Mouse (Mus musculus) telencephalon, adult 2 months (tissue): ENCODE results near the gene Fam210b.

Source experiments
- DNase-seq: peaks from one replicate; pipeline ENCODE4 v3.0.0-alpha.2; 2011; ENCODE audit warnings: low read depth, low spot score

Gene Fam210b

DNA sequence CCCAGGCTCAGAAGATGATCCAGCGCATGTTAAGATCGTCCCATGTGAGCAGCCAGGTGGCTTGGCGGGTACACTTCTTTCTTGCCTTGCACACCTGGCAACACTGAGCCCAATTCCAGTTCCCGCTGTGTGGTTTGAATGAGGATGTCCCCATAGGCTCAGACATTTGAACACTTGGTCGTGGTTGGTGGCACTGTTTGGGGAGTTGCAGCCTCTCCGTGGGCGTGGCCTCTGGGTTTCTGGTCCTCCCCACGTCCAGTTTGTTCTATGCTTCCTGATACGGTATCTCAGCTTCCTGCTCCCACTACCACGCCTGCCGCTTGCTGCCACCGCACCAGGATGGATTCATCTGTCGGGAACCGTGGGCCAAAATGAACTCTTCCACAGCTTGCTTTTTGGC, 4.4 kb downstream of the Fam210b start:
- DNase-seq, result no peak

DNA sequence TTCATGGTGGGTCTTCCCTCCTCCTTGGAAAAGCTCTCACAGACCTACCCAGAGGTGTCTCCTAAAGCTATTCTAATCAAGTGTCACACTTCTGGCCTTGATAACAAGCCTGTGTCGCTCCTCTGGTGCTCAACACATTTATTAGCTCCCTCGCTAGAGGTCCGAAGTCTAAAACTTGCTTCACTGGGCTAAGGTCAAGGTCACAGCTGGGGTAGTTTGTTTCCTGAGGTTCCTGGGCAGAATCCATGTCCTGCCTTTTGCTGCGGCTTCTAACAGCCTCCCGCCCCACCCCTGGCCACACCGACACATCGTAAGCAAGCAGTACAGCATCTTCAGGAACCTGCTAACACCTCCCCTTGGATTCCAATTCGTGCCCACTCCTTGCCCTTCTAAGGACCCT, 5.4 kb downstream of the Fam210b start:
- no peak for DNase-seq

DNA sequence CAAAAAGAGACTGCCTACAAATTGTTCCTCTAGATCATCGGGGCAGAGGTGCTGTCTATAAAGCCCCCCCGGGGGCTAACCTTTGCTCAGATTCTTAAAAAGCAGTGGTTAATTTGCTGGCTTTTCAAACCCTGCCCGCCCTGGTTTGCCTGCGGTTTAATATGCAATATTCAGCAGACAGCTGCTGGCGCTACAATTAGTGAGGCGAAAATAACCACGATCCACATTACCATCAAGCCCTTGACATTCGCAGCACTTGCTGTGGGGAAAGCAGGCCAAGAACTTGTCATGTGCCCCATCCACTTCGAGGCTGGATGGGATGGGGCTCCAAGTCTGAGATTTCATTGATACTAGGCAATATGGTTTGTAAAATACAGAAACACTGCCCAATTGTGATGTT, 7.9 kb downstream of the Fam210b start:
- peak; percentile 36 for DNase-seq

DNA sequence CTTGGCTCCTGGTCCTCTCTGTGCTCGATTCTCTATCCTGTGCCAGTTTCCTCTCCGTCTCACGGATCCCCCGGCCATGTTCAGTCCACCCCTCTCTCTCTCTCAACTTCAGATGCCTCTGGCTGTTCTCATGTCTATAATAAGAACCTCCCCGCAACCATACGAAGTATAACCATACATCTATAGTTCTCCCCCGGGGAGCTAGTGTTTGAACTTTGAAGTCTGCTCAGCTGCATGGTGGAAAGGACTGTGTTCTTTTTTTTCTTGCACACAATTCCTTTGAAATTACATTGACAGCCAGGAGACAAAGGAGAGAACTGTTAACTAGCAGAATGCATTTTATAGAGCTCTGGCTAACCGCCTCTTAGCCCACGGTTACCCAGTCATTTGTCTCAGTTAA, 9.4 kb downstream of the Fam210b start:
- DNase-seq, result no peak

DNA sequence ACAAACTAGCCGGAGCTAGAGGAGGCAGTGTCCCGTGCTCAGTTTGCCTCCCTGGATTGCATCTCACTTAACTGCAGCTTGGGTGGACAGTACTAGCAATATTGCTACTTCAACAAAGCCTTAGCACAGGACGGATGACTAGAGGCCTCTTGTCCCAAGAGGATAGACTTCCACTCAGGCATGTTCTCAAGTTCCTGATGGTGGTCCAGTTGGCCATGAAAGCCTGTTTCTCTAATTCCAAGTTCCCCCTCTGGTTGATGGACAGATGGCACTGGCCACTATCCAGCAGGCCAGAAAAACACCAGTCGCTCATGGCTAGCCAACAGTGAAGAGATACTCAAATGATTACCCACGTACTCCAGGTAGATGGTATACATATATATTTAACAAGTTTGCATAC, 10.5 kb downstream of the Fam210b start:
- DNase-seq, result no peak

DNA sequence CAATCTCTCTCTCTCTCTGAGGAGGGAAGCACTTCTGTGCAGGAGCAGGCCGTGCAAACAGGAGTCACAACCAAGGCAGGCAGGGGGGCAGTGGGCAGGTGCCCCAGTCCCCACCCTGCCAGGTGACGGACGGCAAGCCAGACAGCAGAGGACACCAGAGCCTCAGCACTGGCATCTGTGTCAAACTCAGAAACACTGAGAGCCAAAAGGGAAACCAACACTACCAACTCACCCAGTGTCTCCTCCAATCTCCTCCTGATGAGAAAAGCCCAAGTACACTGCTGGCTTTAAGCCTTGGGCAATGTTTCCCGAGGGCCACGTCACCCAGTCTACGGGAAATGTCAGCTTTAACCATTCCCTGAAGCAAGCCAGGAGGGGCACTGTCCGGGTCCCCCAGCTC, 17.8 kb downstream of the Fam210b start:
- no peak for DNase-seq

DNA sequence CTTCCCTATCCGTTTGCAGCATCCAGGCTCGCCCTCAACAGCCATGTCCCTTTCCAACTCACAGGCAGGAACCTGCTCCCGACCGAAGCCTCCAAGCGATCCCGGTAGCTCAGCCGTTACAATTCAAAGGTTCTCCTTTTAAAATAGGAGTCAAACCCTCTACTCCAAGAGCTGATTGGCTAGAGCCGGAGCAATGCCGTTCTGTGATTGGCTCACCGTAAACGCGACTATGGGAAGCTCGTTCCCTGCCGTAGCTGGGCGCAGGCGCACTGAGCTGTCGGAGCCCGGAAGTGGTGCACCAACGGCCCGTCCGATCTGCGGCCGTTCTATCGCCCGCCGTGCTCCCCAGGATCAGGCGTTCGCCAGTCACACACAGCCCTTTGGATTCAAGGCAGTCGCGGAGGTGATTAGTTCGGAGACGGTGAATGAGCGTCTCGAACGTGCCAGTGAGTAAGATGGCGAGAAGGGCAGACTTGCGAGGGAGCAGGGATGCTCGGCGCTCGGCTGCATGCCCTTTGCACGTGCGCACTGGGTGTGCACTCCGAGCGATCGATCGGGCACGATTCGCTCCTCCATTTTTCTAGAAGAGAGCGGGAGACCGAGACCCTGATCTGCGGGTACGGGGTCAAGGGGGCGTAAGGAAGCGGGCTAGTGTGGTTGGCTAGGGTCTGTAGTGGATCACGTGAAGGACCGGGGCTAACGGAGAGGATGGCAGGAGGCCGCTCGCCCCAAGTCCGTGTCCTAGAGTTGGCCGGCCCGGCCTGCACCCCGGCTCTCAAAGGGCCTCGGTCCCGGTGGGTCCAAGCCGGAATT, 25.3 kb downstream of the Fam210b start, which contains the start of the genes Aurka and Cstf1:
Aurka (minus strand) TSS at position 125 of the 813 bp plus-strand sequence.
Cstf1 (plus strand) TSS at position 271 of the 813 bp plus-strand sequence.
- DNase-seq, result peak; percentile 95

DNA sequence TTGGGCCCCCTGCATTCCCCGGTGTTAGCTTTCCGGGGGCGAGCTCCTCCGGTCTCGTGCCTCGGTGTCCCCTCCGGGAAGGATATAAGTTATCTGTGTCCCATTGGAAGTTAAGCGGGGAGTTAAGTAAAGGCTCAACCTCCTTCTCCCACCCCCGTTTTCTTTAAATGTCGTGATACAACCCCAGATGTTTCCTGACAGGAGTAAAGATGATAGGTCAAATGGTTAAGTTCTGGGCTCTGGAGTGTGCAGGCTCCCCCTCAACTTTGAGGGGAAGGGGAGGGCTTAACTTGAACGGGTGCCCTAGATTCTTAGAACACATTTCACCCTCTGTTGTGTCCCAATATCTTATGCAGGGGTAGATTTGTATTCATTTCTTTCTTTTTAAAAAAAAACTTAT, 25.9 kb downstream of the Fam210b start:
- no peak for DNase-seq

DNA sequence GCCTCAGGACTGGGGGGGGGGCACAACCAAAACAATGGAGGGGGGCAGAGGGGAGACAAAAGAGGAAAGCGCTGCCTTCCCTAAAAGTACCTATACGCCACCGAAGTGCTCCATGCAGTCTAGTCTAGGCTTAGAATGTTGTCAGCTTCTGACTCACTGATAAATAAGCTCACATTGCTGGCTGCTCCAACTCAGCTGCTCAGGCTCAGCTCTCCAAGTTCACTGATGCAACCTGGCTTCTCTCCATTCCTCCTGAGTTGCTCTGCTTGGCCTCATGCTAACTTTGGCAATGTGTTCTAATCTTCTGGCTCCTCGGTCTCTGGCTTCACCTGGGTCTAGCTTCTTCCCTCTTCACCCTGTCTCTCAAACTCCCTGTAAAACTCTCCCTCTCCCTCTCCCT, 31.2 kb downstream of the Fam210b start:
- no peak for DNase-seq

DNA sequence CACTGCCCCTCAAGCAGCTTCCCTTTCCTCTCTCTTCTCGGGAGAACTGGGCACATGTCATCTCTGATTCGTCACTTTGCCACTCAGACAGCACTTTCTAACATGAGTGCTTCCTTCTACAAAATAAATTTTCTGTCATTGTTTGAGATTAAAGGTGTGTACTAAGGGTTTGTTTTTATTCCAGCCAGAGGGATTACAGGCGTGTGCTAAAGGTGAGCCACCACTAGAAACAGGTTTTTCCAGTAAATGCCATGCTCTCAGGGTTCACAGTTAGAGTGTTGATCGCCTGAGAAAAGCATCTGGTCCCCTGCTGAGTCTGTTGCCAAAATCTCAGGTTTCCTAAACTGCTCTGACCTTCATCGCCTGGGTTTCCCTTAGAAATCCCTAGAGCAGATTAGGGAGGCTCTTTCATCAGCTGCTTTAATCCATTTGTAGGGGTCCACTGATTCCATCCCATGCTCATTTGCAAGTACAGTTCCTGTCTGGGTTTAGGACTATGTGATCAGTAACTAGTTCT, 31.7 kb downstream of the Fam210b start:
- no peak for DNase-seq

DNA sequence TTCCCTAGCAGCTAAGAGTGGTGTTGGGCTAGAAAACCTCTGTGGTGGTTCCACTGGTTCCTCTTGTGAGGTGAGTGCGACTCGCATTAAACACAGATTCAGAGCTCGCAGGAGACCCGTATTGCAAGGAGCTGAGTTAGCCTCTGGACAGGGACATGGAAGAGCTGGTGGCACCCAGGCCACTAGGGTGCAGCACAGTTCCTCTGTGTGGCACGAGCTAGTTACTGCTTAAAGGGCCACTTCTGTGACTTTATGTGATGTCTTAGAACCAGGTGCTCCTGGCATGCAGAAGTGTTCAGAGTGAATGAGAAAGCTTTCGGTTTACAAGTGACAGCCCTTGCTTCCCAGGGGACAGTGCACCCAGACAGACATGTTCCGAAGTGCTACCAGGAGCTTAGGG, 33.0 kb downstream of the Fam210b start:
- DNase-seq, result no peak

DNA sequence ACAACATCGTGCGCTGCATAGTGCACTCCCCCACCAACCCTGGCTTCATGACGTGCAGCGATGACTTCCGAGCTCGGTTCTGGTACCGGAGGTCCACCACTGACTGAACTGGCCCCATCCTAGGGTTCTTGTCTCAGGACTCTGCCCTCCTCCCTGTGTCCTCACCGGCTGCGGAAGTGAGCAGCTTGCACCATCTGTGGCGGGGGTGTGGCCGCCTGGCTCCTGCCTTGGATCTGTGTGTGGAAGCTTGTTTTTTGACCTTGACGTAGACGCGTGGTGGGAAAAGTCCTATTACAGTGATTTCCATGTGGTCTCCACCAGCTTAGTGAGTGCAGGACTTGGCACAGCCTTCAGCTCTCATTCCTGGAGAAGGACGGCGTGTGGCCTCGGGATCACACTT, 35.1 kb downstream of the Fam210b start:
- no peak for DNase-seq

DNA sequence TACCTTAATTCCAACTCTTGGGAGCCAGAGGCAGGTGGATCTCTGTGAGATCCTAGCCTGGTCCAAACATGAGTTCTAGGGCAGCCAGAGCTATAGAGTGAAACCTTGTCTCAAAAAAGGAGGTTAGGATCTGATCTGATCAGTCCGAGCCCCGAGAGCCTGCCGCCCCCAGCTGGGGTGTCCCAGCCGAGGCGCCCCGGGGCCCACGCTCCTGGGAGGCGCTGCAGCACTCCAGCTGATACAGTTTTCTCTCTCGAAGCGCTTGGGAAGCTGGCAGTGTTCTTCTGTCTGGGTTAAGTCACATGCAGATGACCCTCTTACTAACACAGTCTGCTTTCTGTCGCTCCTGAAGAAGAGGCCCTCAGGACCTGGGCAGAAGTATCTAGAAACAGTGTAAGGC, 36.0 kb downstream of the Fam210b start:
- DNase-seq, result no peak

DNA sequence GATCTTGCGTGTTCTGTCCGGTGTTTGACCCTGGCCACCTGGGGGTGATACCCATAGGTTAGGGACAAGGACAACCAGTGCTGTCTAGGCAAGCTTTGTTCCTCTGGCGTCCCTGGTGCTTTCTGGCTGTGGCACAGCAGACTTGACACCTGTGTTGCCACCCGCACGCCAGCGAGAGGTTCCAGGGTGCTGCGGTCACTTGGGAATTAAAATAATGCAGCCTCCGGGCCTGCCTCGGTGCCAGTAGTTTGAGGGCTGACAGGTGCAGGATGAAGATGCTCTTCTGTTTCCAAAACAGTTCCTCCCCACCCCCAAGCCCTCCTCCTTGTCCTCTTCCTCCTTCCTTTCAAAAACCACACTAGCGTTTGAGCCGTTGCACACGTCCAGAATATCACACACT, 36.5 kb downstream of the Fam210b start:
- no peak for DNase-seq

DNA sequence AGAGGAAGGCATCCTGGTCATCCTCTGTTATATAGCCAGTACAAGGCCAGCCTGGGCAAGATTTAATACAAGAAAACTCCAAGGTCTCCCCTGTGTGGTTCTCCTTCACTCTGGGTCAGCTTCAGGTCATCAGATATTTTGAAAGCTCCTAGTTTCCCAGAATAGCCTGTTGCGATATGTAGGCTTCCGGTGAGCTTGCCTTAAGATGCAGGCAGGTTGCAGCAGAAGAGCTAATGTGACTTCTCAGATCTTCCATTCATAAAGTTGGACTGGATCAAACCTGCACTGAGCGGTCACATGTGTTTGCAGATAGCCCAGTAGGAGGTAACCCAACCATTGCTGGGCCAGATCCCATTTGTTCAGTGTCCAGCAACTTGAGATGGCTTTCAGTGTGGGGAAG, 39.4 kb downstream of the Fam210b start:
- DNase-seq, result no peak

DNA sequence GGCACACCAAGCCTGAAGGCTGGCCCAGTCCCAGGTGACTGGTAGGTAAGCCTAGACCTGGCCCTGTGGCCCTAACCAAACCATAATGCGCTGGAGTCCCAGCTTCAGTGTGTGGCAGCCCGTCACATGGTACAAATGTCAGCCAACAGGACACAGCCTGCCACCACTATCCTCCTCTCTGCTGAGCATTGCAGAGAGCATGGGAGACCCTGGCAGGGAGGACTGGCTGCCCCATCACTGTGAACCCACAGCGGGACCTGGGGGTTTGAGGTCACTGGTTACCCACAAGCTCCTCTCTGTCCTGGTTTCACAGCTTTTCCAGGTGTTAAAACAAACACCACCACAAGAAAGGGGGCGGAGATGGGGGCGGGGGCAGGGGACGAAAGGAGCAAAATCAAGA, 45.0 kb downstream of the Fam210b start:
- DNase-seq, result no peak

DNA sequence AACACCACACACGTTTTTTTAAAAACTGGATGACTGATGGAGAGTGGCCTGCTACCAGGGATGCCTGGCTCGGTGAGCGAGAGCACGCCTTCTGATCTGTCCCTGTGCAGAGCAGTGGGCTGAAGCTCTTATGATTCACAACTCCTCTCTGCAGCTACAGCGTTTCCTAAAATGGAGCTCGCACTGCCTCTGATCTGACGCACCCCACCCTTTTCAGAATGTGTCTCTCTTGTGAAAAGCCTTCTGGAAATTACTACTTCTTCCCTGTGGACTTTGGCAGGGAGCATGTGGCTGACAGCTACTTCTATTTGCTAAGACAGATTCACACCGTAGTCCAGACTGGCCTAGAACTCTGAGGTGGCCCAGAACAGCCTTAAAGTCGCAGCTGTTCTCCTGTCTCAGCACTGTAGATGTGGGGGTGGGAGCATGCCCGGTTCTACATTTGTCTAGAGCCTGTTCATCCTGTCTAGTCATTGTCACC, 46.7 kb downstream of the Fam210b start:
- DNase-seq, result peak; percentile 85

DNA sequence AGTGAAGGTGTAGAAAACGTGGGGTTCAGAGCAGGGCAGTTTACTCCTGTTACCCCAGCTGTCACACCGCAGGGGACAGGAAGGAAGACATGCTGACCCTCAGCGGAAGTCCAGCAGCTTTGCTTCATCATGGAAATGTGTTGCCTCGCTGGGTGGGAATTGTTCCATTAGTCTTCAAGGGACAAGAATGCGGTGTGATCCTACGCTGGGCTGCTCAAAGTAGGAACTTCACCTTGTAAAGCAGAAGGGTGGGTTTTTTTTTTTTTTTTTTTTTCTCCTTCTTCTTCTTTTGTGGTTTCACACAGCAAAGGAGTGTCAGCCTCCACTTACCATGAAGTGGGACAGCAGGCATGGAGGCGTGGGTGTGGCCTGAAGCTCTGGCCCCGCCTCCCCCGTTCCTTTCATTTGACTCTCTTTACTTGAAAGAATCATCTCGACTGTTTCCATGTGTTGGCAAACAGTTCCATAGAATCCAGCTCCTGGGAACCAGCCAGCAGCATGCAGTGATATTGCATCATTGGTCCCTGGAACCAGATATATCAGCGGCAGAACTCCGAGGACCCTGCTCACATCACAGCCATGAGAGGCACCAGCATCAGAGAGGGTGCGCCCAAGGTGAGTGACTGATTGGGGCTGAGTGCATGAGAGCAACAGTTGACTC, 48.2 kb downstream of the Fam210b start, which contains the start of gene Cass4:
Cass4 (plus strand) TSS at position 404 of the 661 bp plus-strand sequence.
- DNase-seq, result no peak

DNA sequence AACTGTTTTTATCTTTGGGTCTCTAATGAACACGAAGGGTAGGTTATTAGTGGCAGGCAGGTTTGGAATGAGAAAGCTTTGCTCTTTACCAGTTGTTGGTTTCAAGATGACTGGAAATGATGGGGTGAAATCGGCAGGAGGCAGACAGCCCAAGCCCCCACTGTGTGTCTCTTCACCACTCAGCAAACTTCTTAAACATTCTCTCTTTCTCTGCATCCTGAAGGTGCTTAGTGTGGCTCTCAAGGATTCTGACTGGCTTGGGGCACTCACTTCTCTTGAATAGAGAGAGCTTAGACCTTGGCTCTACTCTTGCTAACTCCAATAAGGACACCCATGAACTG, 48.7 kb downstream of the Fam210b start:
- no peak for DNase-seq

DNA sequence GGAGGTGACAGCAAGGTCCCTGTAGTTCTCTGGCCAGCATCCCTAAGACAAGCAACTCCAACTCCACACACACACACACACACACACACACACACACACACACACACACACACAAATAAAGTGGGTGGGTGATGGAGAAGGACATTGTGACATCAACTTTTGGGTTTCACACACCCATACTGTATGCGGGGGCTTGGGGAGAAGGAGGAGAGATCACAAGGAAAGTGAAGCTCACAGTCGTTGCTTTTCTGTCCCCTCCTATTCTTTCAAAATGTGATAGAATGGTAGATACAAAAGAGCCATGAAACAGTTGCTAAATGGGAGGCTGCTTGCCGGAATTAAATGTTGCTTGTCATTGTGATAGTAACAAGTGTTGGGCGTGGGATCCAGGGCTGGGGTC, 49.3 kb downstream of the Fam210b start:
- no peak for DNase-seq

DNA sequence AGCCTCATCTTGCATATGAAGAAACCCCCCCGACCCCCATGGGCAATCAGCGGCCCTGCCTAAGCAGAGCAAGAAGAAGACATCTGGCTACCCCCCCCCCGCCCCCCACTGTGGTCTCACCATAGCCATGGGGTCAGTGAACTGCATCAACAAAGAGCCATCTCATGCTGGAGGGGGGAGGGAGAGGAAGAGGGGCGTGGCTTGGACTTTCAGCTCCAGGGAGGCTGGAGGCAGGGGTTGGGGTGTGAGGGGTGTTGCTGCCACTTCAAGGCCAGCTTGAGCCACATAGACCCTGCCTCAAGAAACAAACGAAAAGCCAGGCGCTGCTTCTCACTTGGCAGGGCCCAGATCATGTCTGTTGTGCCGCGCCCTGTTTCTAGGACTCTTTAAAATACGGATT, 50.6 kb downstream of the Fam210b start:
- DNase-seq, result no peak

DNA sequence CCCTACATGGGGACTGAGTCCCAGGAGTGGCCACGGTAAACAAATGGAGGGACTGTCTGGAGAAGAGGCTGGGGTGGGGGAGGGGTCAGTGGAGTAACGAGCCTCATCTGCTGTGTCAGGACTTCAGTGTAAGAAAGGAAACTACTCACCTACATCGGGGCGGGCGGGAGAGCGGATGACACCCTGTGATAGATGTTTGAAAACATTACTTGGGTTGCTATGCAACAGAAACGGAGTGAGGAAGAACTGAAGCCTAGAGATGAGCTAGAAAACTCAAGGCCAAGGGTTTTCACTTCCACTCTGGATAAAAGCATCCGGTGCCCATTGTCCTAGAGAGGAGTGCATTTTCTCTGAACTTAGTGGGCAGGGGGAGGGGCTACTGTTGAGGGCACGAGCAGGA, 54.5 kb downstream of the Fam210b start:
- DNase-seq, result no peak
